Mouse (Mus musculus) heart, adult 2 months (tissue): Measurements from ENCODE around the gene Cplx1. TPM values are rescaled to one million over a fixed set of nuclear protein-coding genes. Genes with fewer than 3 reads are reported as not detected.

ENCODE experiments used
- DNase-seq, 2 experiments: peaks; one replicate each; pipeline ENCODE4 v3.0.0; 2021
- H3K27ac ChIP-seq: fragments of 200-600 bp; 2 replicates; pipeline ENCODE4 v1.8.1; 2022
- H3K27me3 ChIP-seq: fragments of 200-500 bp; 2 replicates; pipeline ENCODE4 v1.6.1; 2012; ENCODE audit warnings: mild to moderate bottlenecking, low read length, inconsistent platforms, mixed read lengths; ENCODE audit not compliant: control insufficient read depth, insufficient read depth
- H3K36me3 ChIP-seq: fragments of 200-500 bp; 2 replicates; pipeline ENCODE4 v1.6.1; 2012; ENCODE audit warnings: low read length, inconsistent platforms; ENCODE audit not compliant: control insufficient read depth, insufficient read depth
- H3K4me1 ChIP-seq: fragments of 200-500 bp; 2 replicates; pipeline ENCODE4 v1.6.1; 2011; ENCODE audit warnings: low read length; ENCODE audit not compliant: control insufficient read depth, insufficient read depth
- H3K4me3 ChIP-seq: fragments of 200-600 bp; 2 replicates; pipeline ENCODE4 v1.8.1; 2022
- H3K79me2 ChIP-seq: fragments of 200-500 bp; replicated peaks from 2 replicates; pipeline ENCODE4 v1.6.1; 2012; ENCODE audit warnings: mild to moderate bottlenecking, inconsistent platforms, low read length, moderate library complexity, mixed read lengths; ENCODE audit not compliant: control insufficient read depth, insufficient read depth
- H3K9ac ChIP-seq: fragments of 200-500 bp; 2 replicates; pipeline ENCODE4 v1.6.1; 2012; ENCODE audit warnings: low read depth, mild to moderate bottlenecking, control low read depth, inconsistent platforms, low read length, mixed read lengths
- CTCF ChIP-seq: fragments of 200-600 bp; IDR thresholded peaks from 2 replicates; pipeline ENCODE4 v1.8.1; 2022; ENCODE audit warnings: antibody characterized with exemption, mild to moderate bottlenecking, moderate library complexity
- EP300 ChIP-seq: fragments of 200-500 bp; IDR thresholded peaks from 2 replicates; pipeline ENCODE4 v1.6.1; 2011; ENCODE audit warnings: low read depth, low read length, control low read depth; ENCODE audit not compliant: insufficient read depth
- POLR2A ChIP-seq: fragments of 200-500 bp; IDR thresholded peaks from 2 replicates; pipeline ENCODE4 v1.6.1; 2011; ENCODE audit warnings: mild to moderate bottlenecking, low read depth, low read length, control low read depth; ENCODE audit not compliant: insufficient read depth
- WGBS: fragments of 180-500 bp; shearing (Covaris S2); methylation state at CpG from one replicate; pipeline ENCODE4 v1.1.7; 2018; 5-methylcytosine and 5-hydroxymethylcytosine counted together
- intact Hi-C: fragments of 180-260 bp; cut with DNase I; formaldehyde crosslinking; loops from one replicate; pipeline ENCODE4 v1.15.1; 2025
- polyA plus RNA-seq: library from polyadenylated mRNA; depleted of rRNA; stranded (reverse); fragments of >200 nt; gene quantifications from 2 replicates; pipeline ENCODE4 v1.2.3, GENCODE M21; 2012
- total RNA-seq, 2 experiments: library from RNA; stranded (reverse); gene quantifications; 2 replicates each; pipeline ENCODE4 v1.2.3; 2021

The Cplx1 gene
- total and polyA plus RNA-seq, 3 experiments = 0.36 to 0.45 TPM; not detected in 1

- TF ChIP-seq EP300 (no peak), CTCF (no peak), POLR2A (no peak)
- H3K4me3 ChIP-seq = no peak overlapping the region
- 83% methylated on average over 5 of the region's 5 CpGs for WGBS
- no peak overlapping the region for H3K9ac ChIP-seq
- H3K79me2 ChIP-seq = no peaks in the 10 kb centered on the region
- H3K36me3 ChIP-seq = no peaks in the 10 kb centered on the region
- intact Hi-C loops = no loop called here
- no peak overlapping the region for H3K27ac ChIP-seq
- no peak for DNase-seq
- no peaks in the 10 kb centered on the region for H3K4me1 ChIP-seq
- peaks cover 14% of the 10 kb centered on the region; the same call in 1 of the 2 replicates for H3K27me3 ChIP-seq
These were observed 2.2 kb downstream of the Cplx1 start for GRCm38 (mm10) chr5:108547636-108548035.

GRCm38 (mm10) chr5:108543516-108544291, 6.1 kb downstream of the Cplx1 start:
- no peak for DNase-seq
- Histone ChIP-seq H3K4me1 (no peaks in the 10 kb centered on the region), H3K27me3 (no peaks in the 10 kb centered on the region), H3K79me2 (no peaks in the 10 kb centered on the region), H3K4me3 (no peak overlapping the region), H3K9ac (no peak overlapping the region), H3K27ac (no peak overlapping the region), H3K36me3 (no peaks in the 10 kb centered on the region)
- WGBS = 50% methylated on average over 7 of the region's 7 CpGs
- TF ChIP-seq CTCF (no peak), POLR2A (no peak), EP300 (no peak)
- intact Hi-C loops = no loop called here

GRCm38 (mm10) chr5:108534188-108534587, 15.6 kb downstream of the Cplx1 start:
- TF ChIP-seq CTCF (no peak), POLR2A (no peak), EP300 (no peak)
- Histone ChIP-seq H3K27ac (no peak overlapping the region), H3K36me3 (no peaks in the 10 kb centered on the region), H3K4me3 (no peak overlapping the region), H3K9ac (no peak overlapping the region), H3K4me1 (no peaks in the 10 kb centered on the region), H3K27me3 (no peaks in the 10 kb centered on the region), H3K79me2 (no peaks in the 10 kb centered on the region)
- intact Hi-C loops = no loop called here
- WGBS = 90% methylated on average over 2 of the region's 2 CpGs
- DNase-seq = no peak

- 77% methylated on average over 3 of the region's 3 CpGs for WGBS
- DNase-seq = no peak
- no peak overlapping the region for H3K27ac ChIP-seq
- no peaks in the 10 kb centered on the region for H3K4me1 ChIP-seq
- TF ChIP-seq CTCF (no peak), POLR2A (no peak), EP300 (no peak)
- no peaks in the 10 kb centered on the region for H3K79me2 ChIP-seq
- intact Hi-C loops = no loop called here
- H3K36me3 ChIP-seq = no peaks in the 10 kb centered on the region
- no peak overlapping the region for H3K9ac ChIP-seq
- H3K27me3 ChIP-seq = no peaks in the 10 kb centered on the region
- no peak overlapping the region for H3K4me3 ChIP-seq
These were observed 27.2 kb downstream of the Cplx1 start for GRCm38 (mm10) chr5:108522597-108522996.

- Histone ChIP-seq H3K4me1 (no peaks in the 10 kb centered on the region), H3K27me3 (no peaks in the 10 kb centered on the region), H3K79me2 (no peaks in the 10 kb centered on the region), H3K9ac (no peak overlapping the region), H3K27ac (no peak overlapping the region), H3K36me3 (no peaks in the 10 kb centered on the region), H3K4me3 (no peak overlapping the region)
- TF ChIP-seq POLR2A (no peak), EP300 (no peak), CTCF (no peak)
- 75% methylated on average over 3 of the region's 3 CpGs for WGBS
- no peak for DNase-seq
- intact Hi-C loops = no loop called here
These were observed 27.9 kb downstream of the Cplx1 start for GRCm38 (mm10) chr5:108521896-108522295.

- H3K27ac ChIP-seq = no peak overlapping the region
- H3K79me2 ChIP-seq = no peaks in the 10 kb centered on the region
- WGBS = 77% methylated on average over 2 of the region's 2 CpGs
- H3K4me1 ChIP-seq = no peaks in the 10 kb centered on the region
- DNase-seq = no peak
- intact Hi-C loops = no loop called here
- TF ChIP-seq CTCF = no peak
- TF ChIP-seq POLR2A = no peak
- no peak for TF ChIP-seq EP300
- H3K27me3 ChIP-seq = no peaks in the 10 kb centered on the region
- H3K4me3 ChIP-seq = no peak overlapping the region
- H3K36me3 ChIP-seq = no peaks in the 10 kb centered on the region
- H3K9ac ChIP-seq = no peak overlapping the region
These were observed 28.8 kb downstream of the Cplx1 start for GRCm38 (mm10) chr5:108521016-108521415.
